Mouse (Mus musculus) spleen, adult 2 months (tissue): ENCODE measurements around the gene Prss56. TPM values are rescaled to one million over a fixed set of nuclear protein-coding genes. Genes with fewer than 3 reads are reported as not detected.

ENCODE experiments used
- DNase-seq, 2 experiments: peaks; one replicate each; pipeline versions ENCODE4 v3.0.0 to v3.0.0-alpha.2; 2012 to 2021; ENCODE audit warnings: low spot score in 2 of 2, low read depth in 1 of 2
- H3K27ac ChIP-seq: fragments of 200-500 bp; 2 replicates; pipeline ENCODE4 v1.5.1; 2012; ENCODE audit warnings: low read length, inconsistent platforms; ENCODE audit not compliant: insufficient read depth
- H3K27me3 ChIP-seq: fragments of 200-500 bp; 2 replicates; pipeline ENCODE4 v1.6.1; 2012; ENCODE audit warnings: mild to moderate bottlenecking, moderate library complexity, low read length, inconsistent platforms; ENCODE audit not compliant: control insufficient read depth, insufficient read depth
- H3K36me3 ChIP-seq: fragments of 200-500 bp; 2 replicates; pipeline ENCODE4 v1.6.1; 2012; ENCODE audit warnings: mild to moderate bottlenecking, low read length, inconsistent platforms; ENCODE audit not compliant: control insufficient read depth, insufficient read depth
- H3K4me1 ChIP-seq: fragments of 200-500 bp; 2 replicates; pipeline ENCODE4 v1.6.1; 2011; ENCODE audit warnings: inconsistent platforms; ENCODE audit not compliant: control insufficient read depth, insufficient read depth, insufficient read length
- H3K4me3 ChIP-seq: fragments of 200-500 bp; 2 replicates; pipeline ENCODE4 v1.5.1; 2011; ENCODE audit warnings: mild to moderate bottlenecking, inconsistent platforms; ENCODE audit not compliant: insufficient read depth, insufficient read length; ENCODE audit errors: extremely low read depth
- CTCF ChIP-seq: fragments of 200-500 bp; IDR thresholded peaks from 2 replicates; pipeline ENCODE4 v1.5.1; 2011; ENCODE audit warnings: mild to moderate bottlenecking, inconsistent platforms; ENCODE audit not compliant: insufficient read depth, insufficient read length, insufficient replicate concordance; ENCODE audit errors: extremely low read depth
- POLR2A ChIP-seq: fragments of 200-500 bp; IDR thresholded peaks from 2 replicates; pipeline ENCODE4 v1.6.1; 2011; ENCODE audit warnings: low read depth, low read length, inconsistent platforms
- WGBS: fragments of 180-500 bp; shearing (Covaris S2); methylation state at CpG from one replicate; pipeline ENCODE4 v1.1.7; 2018; 5-methylcytosine and 5-hydroxymethylcytosine counted together
- polyA plus RNA-seq: library from polyadenylated mRNA; depleted of rRNA; stranded (reverse); fragments of >200 nt; gene quantifications from 2 replicates; pipeline ENCODE4 v1.2.3, GENCODE M21; 2012

The Prss56 gene
- polyA plus RNA-seq, 1 experiment, result not detected

- Histone ChIP-seq H3K4me3 (no peak overlapping the region), H3K27ac (no peak overlapping the region), H3K4me1 (peaks cover 9% of the 10 kb centered on the region; the same call in 1 of the 2 replicates), H3K27me3 (peaks cover 16% of the 10 kb centered on the region), H3K36me3 (no peaks in the 10 kb centered on the region)
- peak; percentile 35 to 56 for DNase-seq
- WGBS, result 9% methylated on average over 20 of the region's 20 CpGs
- TF ChIP-seq CTCF (peak; percentile 80; the same call in 1 of the 2 replicates), POLR2A (no peak)
Observed at GRCm38 (mm10) chr1:87184751-87185139, 1.6 kb downstream of the Prss56 start.

- 21% methylated on average over 13 of the region's 13 CpGs for WGBS
- Histone ChIP-seq H3K27me3 (peaks cover 16% of the 10 kb centered on the region), H3K36me3 (no peaks in the 10 kb centered on the region), H3K27ac (no peak overlapping the region), H3K4me1 (peaks cover 9% of the 10 kb centered on the region; the same call in 1 of the 2 replicates), H3K4me3 (no peak overlapping the region)
- no peak for DNase-seq
- TF ChIP-seq CTCF (no peak), POLR2A (no peak)
Observed at GRCm38 (mm10) chr1:87185526-87185925, 2.4 kb downstream of the Prss56 start.

- TF ChIP-seq POLR2A (no peak), CTCF (no peak)
- Histone ChIP-seq H3K36me3 (no peaks in the 10 kb centered on the region), H3K4me3 (peak overlapping the region; percentile 63), H3K27me3 (peaks cover 16% of the 10 kb centered on the region), H3K27ac (no peak overlapping the region), H3K4me1 (peaks cover 9% of the 10 kb centered on the region; the same call in 1 of the 2 replicates)
- no peak for DNase-seq
- 6% methylated on average over 54 of the region's 54 CpGs for WGBS
Observed at GRCm38 (mm10) chr1:87186261-87187036, 3.3 kb downstream of the Prss56 start.

GRCm38 (mm10) chr1:87187037-87187355 lies 3.9 kb downstream of the Prss56 start:
- DNase-seq, result peak; percentile 23 to 45
- peaks cover 9% of the 10 kb centered on the region; the same call in 1 of the 2 replicates for H3K4me1 ChIP-seq
- 1% methylated on average over 15 of the region's 15 CpGs for WGBS
- peaks cover 16% of the 10 kb centered on the region for H3K27me3 ChIP-seq
- peak overlapping the region; percentile 63 for H3K4me3 ChIP-seq
- TF ChIP-seq POLR2A (no peak), CTCF (peak; percentile 78)
- H3K36me3 ChIP-seq, result no peaks in the 10 kb centered on the region
- H3K27ac ChIP-seq, result no peak overlapping the region

GRCm38 (mm10) chr1:87190429-87190828 lies 7.3 kb downstream of the Prss56 start, which contains the start of gene Chrnd:
TSS of gene Chrnd (plus strand) at chr1:87190607.
- no peak within 1 kb of the TSS for H3K27ac ChIP-seq
- no peaks in the 10 kb centered on the region for H3K36me3 ChIP-seq
- H3K4me1 ChIP-seq, result peaks cover 7% of the 10 kb centered on the region; the same call in 1 of the 2 replicates
- no peak for DNase-seq
- 42% methylated on average over 4 of the region's 4 CpGs for WGBS
- TF ChIP-seq POLR2A (no peak), CTCF (no peak)
- no peak within 1 kb of the TSS for H3K4me3 ChIP-seq
- peaks cover 14% of the 10 kb centered on the region for H3K27me3 ChIP-seq

GRCm38 (mm10) chr1:87197296-87197695 lies 14.2 kb downstream of the Prss56 start:
- no peak overlapping the region for H3K27ac ChIP-seq
- H3K4me1 ChIP-seq, result no peaks in the 10 kb centered on the region
- 85% methylated on average over 9 of the region's 9 CpGs for WGBS
- TF ChIP-seq CTCF (no peak), POLR2A (no peak)
- H3K36me3 ChIP-seq, result no peaks in the 10 kb centered on the region
- DNase-seq, result no peak
- H3K4me3 ChIP-seq, result no peak overlapping the region
- H3K27me3 ChIP-seq, result no peaks in the 10 kb centered on the region
